Mouse (Mus musculus) midbrain, embryonic 14.5 days (tissue): ENCODE data around the gene Eif4g3. TPM values are rescaled to one million over a fixed set of nuclear protein-coding genes. Genes with fewer than 3 reads are reported as not detected.

Experiments
- ATAC-seq: fragments of 200-750 bp; cut with Nextera tagmentation; 2 replicates; pipeline ENCODE4 v1.8.0; 2017; ENCODE audit warnings: moderate number of reproducible peaks, moderate library complexity; ENCODE audit not compliant: low FRiP score, low TSS enrichment
- DNase-seq: peaks from one replicate; pipeline ENCODE4 v3.0.0-alpha.2; 2015
- H3K27ac ChIP-seq: fragments of 300-500 bp; sonication (generic); replicated peaks from 2 replicates; pipeline ENCODE4 v1.5.1; 2014; ENCODE audit warnings: mild to moderate bottlenecking, low read depth, low read length, moderate library complexity
- H3K27me3 ChIP-seq: fragments of 300-500 bp; sonication (generic); 2 replicates; pipeline ENCODE4 v1.6.1; 2014; ENCODE audit warnings: low read length, control low read depth, mixed read lengths; ENCODE audit not compliant: control insufficient read depth, insufficient read depth
- H3K36me3 ChIP-seq: fragments of 300-500 bp; sonication (generic); 2 replicates; pipeline ENCODE4 v1.6.1; 2014; ENCODE audit warnings: low read length, control low read depth; ENCODE audit not compliant: control insufficient read depth, insufficient read depth
- H3K4me1 ChIP-seq: fragments of 300-500 bp; sonication (generic); 2 replicates; pipeline ENCODE4 v1.6.1; 2014; ENCODE audit warnings: mild to moderate bottlenecking, antibody characterized with exemption, low read length, control low read depth; ENCODE audit not compliant: control insufficient read depth, insufficient read depth
- H3K4me2 ChIP-seq: fragments of 300-500 bp; sonication (generic); 2 replicates; pipeline ENCODE4 v1.6.1; 2014; ENCODE audit warnings: mild to moderate bottlenecking, low read length, moderate library complexity
- H3K4me3 ChIP-seq: fragments of 300-500 bp; sonication (generic); replicated peaks from 2 replicates; pipeline ENCODE4 v1.5.1; 2014; ENCODE audit warnings: low read depth, low read length
- H3K9ac ChIP-seq: fragments of 300-500 bp; sonication (generic); replicated peaks from 2 replicates; pipeline ENCODE4 v1.6.1; 2014; ENCODE audit warnings: mild to moderate bottlenecking, low read length, moderate library complexity
- H3K9me3 ChIP-seq: fragments of 300-500 bp; sonication (generic); 2 replicates; pipeline ENCODE4 v1.6.1; 2016; ENCODE audit warnings: low read length, control low read depth, mixed read lengths; ENCODE audit not compliant: control insufficient read depth
- WGBS: fragments of 180-500 bp; shearing (Covaris S2); extraction: QIAGEN DNeasy Blood & Tissue Kit; methylation state at CpG from one replicate; pipeline ENCODE4 v1.1.7; 2014; 5-methylcytosine and 5-hydroxymethylcytosine counted together
- polyA plus RNA-seq: library from polyadenylated mRNA; unstranded; fragments of >200 nt; fragmentation: Nextera tagmentation; extraction: Ambion mirVana; gene quantifications from 2 replicates; pipeline ENCODE4 v1.2.1, GENCODE M21; 2014

The Eif4g3 gene
- polyA plus RNA-seq, 1 experiment from 2014 or later = 63.0 TPM

- Histone ChIP-seq H3K4me2 (no peak overlapping the region), H3K4me1 (peaks cover 12% of the 10 kb centered on the region), H3K36me3 (peaks cover 27% of the 10 kb centered on the region), H3K27me3 (no peaks in the 10 kb centered on the region), H3K9me3 (no peaks in the 10 kb centered on the region), H3K4me3 (no peak overlapping the region), H3K27ac (no peak overlapping the region), H3K9ac (no peak overlapping the region)
- WGBS = 80% methylated on average over 8 of the region's 8 CpGs
- ATAC-seq (no peak), DNase-seq (no peak)
These were observed 89.6 kb downstream of the Eif4g3 start for GRCm38 (mm10) chr4:138082466-138082865.

DNA sequence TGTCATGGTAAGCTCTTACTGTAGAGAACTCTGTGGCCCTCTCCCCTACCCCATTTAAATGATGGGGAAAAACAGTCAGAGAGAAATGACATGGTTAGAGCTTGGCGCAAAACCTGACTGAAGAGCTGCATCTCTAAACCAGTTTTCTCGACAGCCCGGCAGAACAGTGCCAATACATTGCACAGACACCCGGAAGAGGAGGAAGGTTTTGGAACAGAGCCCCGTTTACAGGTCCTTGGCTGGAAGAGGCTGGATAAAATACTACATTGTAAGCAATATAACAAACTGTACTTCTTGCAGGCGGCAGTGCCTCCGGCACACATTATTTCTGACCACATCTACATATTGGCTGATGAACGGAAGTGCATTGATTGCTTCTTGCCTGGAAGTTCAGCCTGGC, 91.3 kb downstream of the Eif4g3 start:
- H3K36me3 ChIP-seq = peaks cover 29% of the 10 kb centered on the region
- no peak overlapping the region for H3K9ac ChIP-seq
- H3K27me3 ChIP-seq = no peaks in the 10 kb centered on the region
- no peaks in the 10 kb centered on the region for H3K9me3 ChIP-seq
- 86% methylated on average over 8 of the region's 8 CpGs for WGBS
- peaks cover 12% of the 10 kb centered on the region for H3K4me1 ChIP-seq
- H3K4me3 ChIP-seq = no peak overlapping the region
- ATAC-seq (no peak), DNase-seq (no peak)
- H3K4me2 ChIP-seq = no peak overlapping the region
- no peak overlapping the region for H3K27ac ChIP-seq

DNA sequence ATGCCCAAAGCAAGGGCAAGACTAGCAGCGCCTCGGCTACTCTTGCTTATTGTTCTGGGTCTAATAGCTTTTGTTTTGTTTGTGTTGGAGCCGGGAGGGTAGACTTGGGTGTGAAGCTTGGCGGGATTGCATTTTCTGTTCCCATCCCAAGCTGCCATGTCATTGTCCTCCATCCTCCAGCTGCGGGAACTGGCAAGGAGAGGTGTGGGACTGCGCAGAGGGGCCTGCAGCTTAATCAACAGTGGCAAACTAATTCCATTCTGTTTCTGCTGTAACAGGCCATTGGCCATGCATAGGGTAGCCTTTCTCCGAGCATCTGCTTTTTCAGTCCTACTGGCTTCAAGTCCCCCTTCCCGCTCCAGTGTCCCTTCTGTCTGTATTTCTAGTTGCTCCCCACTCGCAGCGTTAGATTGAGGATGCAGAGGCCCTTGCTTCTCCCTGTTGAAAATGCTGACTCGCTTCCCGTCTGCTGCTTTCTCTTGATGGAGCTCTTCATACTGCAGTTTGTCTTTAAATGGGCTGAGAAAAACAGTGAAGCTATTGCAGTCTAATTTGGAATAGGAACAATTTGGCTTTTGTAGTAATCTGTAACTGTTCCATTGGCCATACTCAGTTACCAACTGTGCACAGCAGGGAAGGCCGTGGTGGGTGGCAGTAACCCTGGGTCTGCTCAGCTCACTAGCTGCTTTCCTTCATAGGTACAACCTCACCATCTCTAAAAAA, 92.2 kb downstream of the Eif4g3 start:
- no peaks in the 10 kb centered on the region for H3K27me3 ChIP-seq
- no peaks in the 10 kb centered on the region for H3K9me3 ChIP-seq
- H3K4me2 ChIP-seq = no peak overlapping the region
- peaks cover 12% of the 10 kb centered on the region for H3K4me1 ChIP-seq
- 70% methylated on average over 13 of the region's 13 CpGs for WGBS
- no peak overlapping the region for H3K9ac ChIP-seq
- DNase-seq (peak; percentile 15), ATAC-seq (no peak)
- H3K4me3 ChIP-seq = no peak overlapping the region
- H3K27ac ChIP-seq = 0 out of 2 replicates have a peak overlapping the region, but pooled peaks have one; percentile 9
- H3K36me3 ChIP-seq = peaks cover 29% of the 10 kb centered on the region

DNA sequence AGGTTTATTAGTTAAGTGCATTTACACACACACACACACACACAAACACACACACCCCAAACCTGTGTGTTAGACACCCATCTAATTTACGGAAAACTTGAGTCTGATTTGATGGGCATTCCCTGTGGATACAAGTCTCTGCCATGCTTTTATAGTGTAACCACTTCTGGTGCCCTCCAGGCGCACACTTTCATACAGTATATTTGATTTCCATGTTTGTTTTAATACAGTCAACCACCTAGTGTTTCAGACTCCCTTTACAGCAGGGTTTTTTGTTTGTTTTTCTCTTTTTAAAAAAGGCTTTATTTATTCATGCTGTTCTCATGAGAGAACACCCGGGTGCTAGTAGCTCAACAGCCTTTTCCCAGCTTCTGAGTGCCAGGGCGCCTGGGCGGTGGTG, 94.1 kb downstream of the Eif4g3 start:
- Histone ChIP-seq H3K27me3 (no peaks in the 10 kb centered on the region), H3K27ac (no peak overlapping the region), H3K36me3 (peaks cover 29% of the 10 kb centered on the region), H3K4me3 (no peak overlapping the region), H3K4me2 (no peak overlapping the region), H3K9ac (no peak overlapping the region), H3K9me3 (no peaks in the 10 kb centered on the region), H3K4me1 (0 out of 2 replicates have a peak, but pooled peaks cover under 1% of the 10 kb centered on the region)
- 89% methylated on average over 5 of the region's 5 CpGs for WGBS
- DNase-seq (no peak), ATAC-seq (no peak)

GRCm38 (mm10) chr4:138089512-138089911, 96.7 kb downstream of the Eif4g3 start:
- ATAC-seq (no peak), DNase-seq (no peak)
- WGBS = 84% methylated on average over 2 of the region's 2 CpGs
- Histone ChIP-seq H3K9me3 (no peaks in the 10 kb centered on the region), H3K4me1 (no peaks in the 10 kb centered on the region), H3K9ac (no peak overlapping the region), H3K4me3 (no peak overlapping the region), H3K27me3 (no peaks in the 10 kb centered on the region), H3K36me3 (0 out of 2 replicates have a peak, but pooled peaks cover 13% of the 10 kb centered on the region), H3K4me2 (no peak overlapping the region), H3K27ac (no peak overlapping the region)

DNA sequence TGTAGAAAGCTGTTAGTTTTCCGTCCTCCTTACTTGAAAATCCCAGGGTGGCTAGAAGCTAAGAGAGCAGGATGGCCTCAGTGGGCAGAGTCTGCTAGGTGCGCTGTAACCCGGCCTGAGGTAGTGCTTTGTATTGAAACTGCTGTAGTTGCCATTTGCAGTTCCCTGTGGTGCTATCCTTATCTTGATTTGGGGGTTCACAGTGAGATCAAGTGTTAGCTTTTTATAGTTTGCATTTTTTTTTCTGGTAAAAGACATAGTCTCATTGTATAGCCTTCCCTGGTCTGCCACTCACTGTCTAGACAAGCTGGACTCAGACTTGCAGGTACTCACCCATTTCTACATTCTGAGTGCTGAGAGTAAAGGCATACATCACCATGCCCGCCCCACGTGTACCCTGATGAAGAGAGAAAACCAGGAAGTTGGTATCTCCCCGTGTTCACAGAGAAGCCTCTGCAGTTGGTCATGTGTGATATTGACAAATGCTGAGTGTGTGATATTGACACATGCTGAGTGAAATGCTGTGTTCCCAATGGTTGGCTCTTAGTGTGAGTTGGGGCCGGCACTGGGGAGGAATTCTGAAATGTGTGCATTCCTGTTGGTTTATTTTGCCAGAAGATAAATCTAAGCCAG, 98.9 kb downstream of the Eif4g3 start:
- WGBS = 95% methylated on average over 7 of the region's 7 CpGs
- no peak overlapping the region; the same call in 1 of the 2 replicates for H3K27ac ChIP-seq
- no peaks in the 10 kb centered on the region for H3K9me3 ChIP-seq
- H3K4me1 ChIP-seq = no peaks in the 10 kb centered on the region
- H3K4me3 ChIP-seq = no peak overlapping the region
- ATAC-seq = no peak
- H3K4me2 ChIP-seq = no peak overlapping the region
- H3K27me3 ChIP-seq = no peaks in the 10 kb centered on the region
- no peak for DNase-seq
- H3K36me3 ChIP-seq = peaks cover 8% of the 10 kb centered on the region
- no peak overlapping the region for H3K9ac ChIP-seq

- Histone ChIP-seq H3K4me2 (no peak overlapping the region), H3K36me3 (peaks cover 54% of the 10 kb centered on the region), H3K4me1 (no peaks in the 10 kb centered on the region), H3K27ac (no peak overlapping the region), H3K9ac (no peak overlapping the region), H3K4me3 (no peak overlapping the region), H3K27me3 (no peaks in the 10 kb centered on the region), H3K9me3 (no peaks in the 10 kb centered on the region)
- DNase-seq (no peak), ATAC-seq (no peak)
- 95% methylated on average over 7 of the region's 7 CpGs for WGBS
These were observed 107.6 kb downstream of the Eif4g3 start for GRCm38 (mm10) chr4:138100456-138100855.

GRCm38 (mm10) chr4:138101795-138102194, 109.0 kb downstream of the Eif4g3 start:
- Histone ChIP-seq H3K9me3 (no peaks in the 10 kb centered on the region), H3K4me1 (no peaks in the 10 kb centered on the region), H3K4me2 (no peak overlapping the region), H3K9ac (no peak overlapping the region), H3K4me3 (no peak overlapping the region), H3K36me3 (peaks cover 62% of the 10 kb centered on the region), H3K27ac (no peak overlapping the region), H3K27me3 (no peaks in the 10 kb centered on the region)
- 87% methylated on average over 10 of the region's 10 CpGs for WGBS
- ATAC-seq (no peak), DNase-seq (no peak)

- Histone ChIP-seq H3K27me3 (no peaks in the 10 kb centered on the region), H3K4me2 (no peak overlapping the region), H3K9ac (no peak overlapping the region), H3K4me3 (no peak overlapping the region), H3K27ac (no peak overlapping the region), H3K9me3 (no peaks in the 10 kb centered on the region), H3K4me1 (no peaks in the 10 kb centered on the region), H3K36me3 (peaks cover 59% of the 10 kb centered on the region)
- ATAC-seq (no peak), DNase-seq (no peak)
- WGBS = 91% methylated on average over 3 of the region's 3 CpGs
These were observed 109.6 kb downstream of the Eif4g3 start for GRCm38 (mm10) chr4:138102413-138102812.
